Mouse (Mus musculus) intestine, embryonic 16.5 days (tissue): ENCODE measurements around the gene Dlec1. TPM values are rescaled to one million over a fixed set of nuclear protein-coding genes. Genes with fewer than 3 reads are reported as not detected.

Source experiments
- ATAC-seq: fragments of 200-750 bp; cut with Nextera tagmentation; 2 replicates; pipeline ENCODE4 v1.8.0; 2017; ENCODE audit warnings: moderate TSS enrichment, moderate library complexity
- H3K27ac ChIP-seq: fragments of 300-500 bp; sonication (generic); 2 replicates; pipeline ENCODE4 v1.5.1; 2014; ENCODE audit warnings: mild to moderate bottlenecking, low read length
- H3K27me3 ChIP-seq: fragments of 300-500 bp; sonication (generic); replicated peaks from 2 replicates; pipeline ENCODE4 v1.6.1; 2014; ENCODE audit warnings: low read length, control low read depth, mixed read lengths; ENCODE audit not compliant: control insufficient read depth, insufficient read depth
- H3K36me3 ChIP-seq: fragments of 300-500 bp; sonication (generic); 2 replicates; pipeline ENCODE4 v1.6.1; 2014; ENCODE audit warnings: low read length, control low read depth; ENCODE audit not compliant: control insufficient read depth, insufficient read depth
- H3K4me1 ChIP-seq: fragments of 300-500 bp; sonication (generic); 2 replicates; pipeline ENCODE4 v1.6.1; 2014; ENCODE audit warnings: low read length, control low read depth, mixed read lengths; ENCODE audit not compliant: control insufficient read depth, insufficient read depth
- H3K4me2 ChIP-seq: fragments of 300-500 bp; sonication (generic); 2 replicates; pipeline ENCODE4 v1.6.1; 2014; ENCODE audit warnings: low read depth, low read length, control low read depth
- H3K4me3 ChIP-seq: fragments of 300-500 bp; sonication (generic); 2 replicates; pipeline ENCODE4 v1.5.1; 2014; ENCODE audit warnings: mild to moderate bottlenecking, low read length
- H3K9ac ChIP-seq: fragments of 300-500 bp; sonication (generic); 2 replicates; pipeline ENCODE4 v1.6.1; 2014; ENCODE audit warnings: low read depth, low read length
- H3K9me3 ChIP-seq: fragments of 300-500 bp; sonication (generic); 2 replicates; pipeline ENCODE4 v1.6.1; 2016; ENCODE audit warnings: low read length, control low read depth; ENCODE audit not compliant: control insufficient read depth
- WGBS: fragments of 180-500 bp; shearing (Covaris S2); extraction: QIAGEN DNeasy Blood & Tissue Kit; methylation state at CpG from one replicate; pipeline ENCODE4 v1.1.7; 2014; 5-methylcytosine and 5-hydroxymethylcytosine counted together
- polyA plus RNA-seq: library from polyadenylated mRNA; unstranded; fragments of >200 nt; fragmentation: Nextera tagmentation; extraction: Ambion mirVana; gene quantifications from 2 replicates; pipeline ENCODE4 v1.2.1, GENCODE M21; 2015

Gene Dlec1
- polyA plus RNA-seq, 1 experiment from 2014 or later: 0.31 TPM

DNA sequence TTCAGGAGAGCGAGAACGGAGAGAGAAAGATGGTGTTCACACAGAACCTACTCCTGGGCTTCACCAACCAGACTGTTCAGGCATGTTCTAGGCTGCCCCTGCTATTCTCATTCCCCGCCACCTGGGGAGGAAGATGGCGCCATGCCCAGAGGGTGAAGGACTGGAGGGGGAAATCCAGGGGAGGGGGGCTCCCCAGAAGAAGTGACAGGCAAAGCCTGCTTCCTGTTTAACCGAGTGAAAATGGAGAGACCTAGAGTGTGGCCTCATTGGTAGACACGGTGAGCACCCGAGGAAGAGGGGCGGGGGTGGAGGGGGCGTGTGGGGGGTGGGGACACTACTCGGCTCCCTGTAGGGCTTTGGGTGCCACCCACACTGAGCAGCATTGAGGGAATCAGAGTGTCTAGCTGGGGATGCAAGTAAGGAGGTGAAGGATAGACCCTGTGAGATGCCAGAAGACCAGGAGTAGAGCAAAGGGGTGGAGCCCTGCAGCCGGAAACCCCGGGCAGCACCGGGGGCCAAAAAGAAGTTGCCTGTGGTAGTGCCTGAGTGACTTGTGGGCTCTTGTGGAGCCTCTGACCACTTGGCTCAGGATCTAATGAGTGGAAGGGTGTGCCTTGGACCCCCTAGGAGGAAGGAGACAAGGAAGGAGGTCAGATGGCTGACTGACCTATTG lies 44.0 kb downstream of the Dlec1 start:
- H3K9ac ChIP-seq: no peak overlapping the region
- H3K4me3 ChIP-seq: no peak overlapping the region
- no peaks in the 10 kb centered on the region for H3K27me3 ChIP-seq
- no peak overlapping the region for H3K4me2 ChIP-seq
- H3K4me1 ChIP-seq: no peaks in the 10 kb centered on the region
- ATAC-seq: no peak
- H3K36me3 ChIP-seq: no peaks in the 10 kb centered on the region
- WGBS: 71% methylated on average over 13 of the region's 13 CpGs
- H3K9me3 ChIP-seq: no peaks in the 10 kb centered on the region
- H3K27ac ChIP-seq: no peak overlapping the region

DNA sequence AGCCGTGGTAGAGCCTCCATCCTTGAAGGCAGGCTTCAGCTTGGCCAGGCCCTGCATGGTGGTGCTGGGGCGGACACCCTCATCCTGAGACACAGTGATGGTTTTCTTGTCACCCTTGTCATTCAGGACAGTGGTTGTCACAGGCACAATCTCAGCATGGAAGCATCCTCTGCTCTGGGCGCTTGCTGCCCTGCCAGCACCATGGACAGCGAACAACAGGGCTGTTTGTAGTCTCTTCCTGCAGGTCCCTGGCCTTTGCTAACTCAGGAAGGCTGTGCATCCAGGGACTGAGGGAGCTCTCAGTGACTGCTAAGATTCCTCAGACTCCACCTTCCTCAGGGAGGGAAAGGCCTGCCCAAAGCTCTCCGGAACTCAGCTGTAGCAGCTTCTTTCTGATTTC lies 47.3 kb downstream of the Dlec1 start:
- Histone ChIP-seq H3K9me3 (no peaks in the 10 kb centered on the region), H3K4me3 (no peak overlapping the region), H3K4me2 (no peak overlapping the region), H3K4me1 (no peaks in the 10 kb centered on the region), H3K36me3 (no peaks in the 10 kb centered on the region), H3K27ac (no peak overlapping the region), H3K27me3 (no peaks in the 10 kb centered on the region), H3K9ac (no peak overlapping the region)
- WGBS: 21% methylated on average over 5 of the region's 5 CpGs
- ATAC-seq: no peak

DNA sequence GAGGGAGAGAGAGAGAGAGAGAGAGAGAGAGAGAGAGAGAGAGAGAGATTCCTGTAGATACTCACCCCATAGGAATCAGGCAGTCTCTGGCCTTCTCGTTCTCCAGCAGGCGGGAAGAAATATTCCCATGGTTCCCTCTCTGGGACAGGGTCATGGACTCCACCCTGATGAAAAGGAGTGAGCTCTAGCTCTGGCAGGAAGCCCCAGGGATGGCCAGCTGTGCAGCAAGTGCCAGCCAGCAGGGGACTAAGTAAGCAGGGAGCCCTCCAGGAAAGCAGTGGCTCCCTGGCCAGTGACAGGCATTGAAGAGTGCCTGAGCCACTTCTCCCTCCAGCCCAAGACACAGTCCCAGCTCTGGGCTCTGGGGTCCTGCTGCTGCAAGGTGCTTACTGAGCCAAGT lies 49.5 kb downstream of the Dlec1 start:
- H3K9ac ChIP-seq: no peak overlapping the region
- H3K27ac ChIP-seq: no peak overlapping the region
- no peak overlapping the region for H3K4me3 ChIP-seq
- ATAC-seq: no peak
- H3K9me3 ChIP-seq: no peaks in the 10 kb centered on the region
- H3K36me3 ChIP-seq: no peaks in the 10 kb centered on the region
- WGBS: 55% methylated on average over 2 of the region's 2 CpGs
- 0 out of 2 replicates have a peak, but pooled peaks cover 2% of the 10 kb centered on the region for H3K27me3 ChIP-seq
- no peaks in the 10 kb centered on the region for H3K4me1 ChIP-seq
- no peak overlapping the region for H3K4me2 ChIP-seq

DNA sequence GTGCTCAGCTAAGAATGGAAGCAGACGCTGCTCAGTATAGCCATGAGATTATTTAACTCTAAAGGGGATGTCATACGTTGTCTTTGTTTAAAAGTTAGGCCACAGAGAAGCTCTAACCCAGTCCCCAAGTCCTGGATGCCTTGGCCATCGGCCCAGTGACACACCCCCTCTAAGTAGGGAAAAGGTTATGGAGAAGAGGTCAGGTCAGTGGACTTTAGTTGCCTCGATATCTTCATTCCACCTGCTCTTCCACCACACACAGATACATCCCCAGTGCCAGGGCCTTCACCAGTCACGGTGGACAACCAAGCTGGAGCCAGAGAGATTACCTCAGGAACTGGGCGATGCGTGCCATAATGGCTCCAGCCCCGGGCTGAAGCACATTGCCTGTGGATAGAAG lies 53.1 kb downstream of the Dlec1 start:
- H3K4me2 ChIP-seq: no peak overlapping the region
- no peak overlapping the region for H3K9ac ChIP-seq
- no peaks in the 10 kb centered on the region for H3K4me1 ChIP-seq
- H3K27me3 ChIP-seq: 0 out of 2 replicates have a peak, but pooled peaks cover 2% of the 10 kb centered on the region
- no peak overlapping the region for H3K27ac ChIP-seq
- ATAC-seq: no peak
- 79% methylated on average over 8 of the region's 8 CpGs for WGBS
- no peak overlapping the region for H3K4me3 ChIP-seq
- H3K9me3 ChIP-seq: no peaks in the 10 kb centered on the region
- no peaks in the 10 kb centered on the region for H3K36me3 ChIP-seq

DNA sequence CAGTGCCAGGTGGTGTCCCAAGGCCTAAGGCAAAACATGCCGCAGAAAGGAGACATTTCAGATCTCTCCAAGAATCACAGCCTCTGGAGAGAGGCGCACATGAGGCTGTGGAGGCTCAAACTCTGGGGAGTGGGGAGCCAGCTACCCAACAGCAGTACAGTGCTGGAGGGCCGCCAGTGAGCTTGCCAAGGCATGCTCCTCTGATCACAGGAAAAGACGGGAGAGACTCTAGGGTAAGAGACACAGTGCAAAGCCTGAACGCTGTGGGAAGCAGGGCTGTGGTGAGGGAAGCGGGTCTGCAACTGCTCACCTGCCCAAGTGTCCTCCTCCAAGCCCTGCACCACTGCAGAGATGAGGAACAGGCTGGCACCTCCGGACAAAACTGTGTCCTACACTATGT lies 53.5 kb downstream of the Dlec1 start:
- 58% methylated on average over 7 of the region's 7 CpGs for WGBS
- Histone ChIP-seq H3K9me3 (no peaks in the 10 kb centered on the region), H3K27me3 (0 out of 2 replicates have a peak, but pooled peaks cover 2% of the 10 kb centered on the region), H3K27ac (no peak overlapping the region), H3K9ac (no peak overlapping the region), H3K4me3 (no peak overlapping the region), H3K36me3 (no peaks in the 10 kb centered on the region), H3K4me2 (0 out of 2 replicates have a peak overlapping the region, but pooled peaks have one; percentile 12), H3K4me1 (no peaks in the 10 kb centered on the region)
- ATAC-seq: 0 out of 2 replicates have a peak, but pooled peaks have one; percentile 14

DNA sequence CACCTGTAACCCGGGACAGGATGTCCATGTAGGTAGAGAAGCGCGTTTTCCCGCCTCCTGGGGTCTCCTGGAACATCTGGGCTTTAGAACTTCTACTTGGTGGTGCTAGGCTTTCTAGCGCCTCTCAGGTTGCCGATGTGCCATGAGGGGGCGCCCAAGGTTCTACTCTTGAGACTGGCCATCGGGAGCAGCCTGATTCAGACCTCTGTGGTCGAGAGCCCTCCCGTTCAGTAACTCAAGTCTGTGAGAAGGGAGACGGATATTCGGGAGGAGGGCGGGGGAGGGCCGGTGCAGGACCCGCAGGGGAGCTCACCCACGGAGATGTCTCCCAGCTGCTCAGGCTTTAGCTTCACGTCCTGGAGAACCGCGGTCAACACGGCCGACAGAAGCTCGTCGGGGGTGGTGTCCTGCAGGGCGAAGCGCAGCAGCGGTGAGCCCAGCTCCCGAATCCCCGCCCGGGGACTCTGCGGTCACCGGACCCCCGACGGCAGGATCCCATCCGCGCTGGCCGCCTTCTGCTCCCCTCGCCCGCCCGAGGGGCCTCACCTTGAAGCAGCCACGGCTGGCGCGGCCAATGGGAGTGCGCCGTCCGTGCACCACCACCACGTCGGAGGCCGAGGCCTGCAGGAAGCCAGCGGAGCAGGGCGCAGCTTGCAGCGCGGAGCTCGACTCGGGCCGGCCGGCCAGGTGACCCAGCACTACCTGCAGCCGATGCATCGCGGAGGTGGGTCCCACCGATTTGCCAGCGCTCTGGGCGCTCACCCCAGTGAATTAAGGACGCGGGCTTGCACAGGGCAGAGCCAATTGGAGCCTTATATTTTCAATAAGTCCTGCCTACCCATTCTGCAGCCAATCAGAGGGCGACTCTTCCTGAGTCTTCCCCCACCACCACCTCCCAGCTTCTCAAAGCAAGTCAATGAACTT lies 54.3 kb downstream of the Dlec1 start, which contains the start of gene Acaa1b:
Gene Acaa1b (minus strand): TSS at position 816 of the 924 bp plus-strand sequence.
- Histone ChIP-seq H3K36me3 (no peaks in the 10 kb centered on the region), H3K27ac (no peak within 1 kb of the TSS), H3K4me1 (no peaks in the 10 kb centered on the region), H3K27me3 (0 out of 2 replicates have a peak, but pooled peaks cover 2% of the 10 kb centered on the region), H3K9ac (peak within 1 kb of the TSS; percentile 63), H3K4me3 (peak within 1 kb of the TSS; percentile 59), H3K9me3 (no peaks in the 10 kb centered on the region), H3K4me2 (peak within 1 kb of the TSS; percentile 81)
- WGBS: under 1% methylated on average over 65 of the region's 65 CpGs
- peak; percentile 91 for ATAC-seq

DNA sequence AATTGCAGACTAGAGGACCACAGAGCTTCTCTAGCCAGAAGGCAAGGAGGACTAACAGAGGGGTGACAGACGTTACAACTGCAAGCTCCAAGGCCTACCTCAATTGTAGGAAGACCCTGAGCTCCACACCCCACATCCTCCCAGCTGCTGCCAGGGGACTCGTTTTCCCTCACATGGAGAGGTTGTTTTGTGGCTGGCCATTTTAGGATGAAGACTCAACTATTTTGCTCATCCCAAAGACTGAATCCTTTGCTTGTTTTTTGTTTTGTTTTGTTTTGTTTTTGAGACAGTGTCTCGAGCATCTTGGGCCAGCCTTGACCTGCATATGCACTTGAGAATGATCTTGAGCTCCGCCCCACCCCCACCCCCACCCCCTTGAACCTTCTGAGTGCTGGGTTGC lies 56.6 kb downstream of the Dlec1 start, which contains the start of gene Gm47289:
Gene Gm47289 (plus strand): TSS at position 301 of the 400 bp plus-strand sequence.
- Histone ChIP-seq H3K4me1 (no peaks in the 10 kb centered on the region), H3K4me3 (no peak within 1 kb of the TSS), H3K27ac (no peak within 1 kb of the TSS), H3K4me2 (no peak within 1 kb of the TSS), H3K9me3 (no peaks in the 10 kb centered on the region), H3K9ac (no peak within 1 kb of the TSS), H3K36me3 (no peaks in the 10 kb centered on the region), H3K27me3 (0 out of 2 replicates have a peak, but pooled peaks cover 2% of the 10 kb centered on the region)
- no peak for ATAC-seq
- 56% methylated on average over 4 of the region's 4 CpGs for WGBS

DNA sequence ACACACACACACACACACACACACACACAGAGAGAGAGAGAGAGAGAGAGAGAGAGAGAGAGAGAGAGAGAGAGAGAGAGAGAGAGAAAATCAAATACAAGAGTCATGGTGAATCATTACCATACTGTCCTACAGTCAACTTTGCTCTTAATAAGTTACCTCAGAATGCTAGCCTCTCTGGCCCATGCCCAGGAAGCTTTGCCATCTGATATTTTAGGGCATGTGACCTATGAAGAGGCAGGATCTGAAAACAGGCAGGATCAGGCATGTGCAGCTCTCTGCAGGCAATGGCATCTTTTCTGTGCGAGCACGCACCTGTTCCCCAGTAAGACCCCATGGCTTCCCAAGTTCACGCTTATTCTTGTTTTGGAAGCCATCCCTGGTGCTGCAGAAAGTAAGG lies 58.4 kb downstream of the Dlec1 start:
- WGBS: 88% methylated on average over 3 of the region's 3 CpGs
- H3K4me3 ChIP-seq: no peak overlapping the region
- no peaks in the 10 kb centered on the region for H3K36me3 ChIP-seq
- 0 out of 2 replicates have a peak, but pooled peaks cover 2% of the 10 kb centered on the region for H3K27me3 ChIP-seq
- H3K27ac ChIP-seq: no peak overlapping the region
- H3K4me1 ChIP-seq: no peaks in the 10 kb centered on the region
- no peak for ATAC-seq
- H3K9ac ChIP-seq: no peak overlapping the region
- no peak overlapping the region for H3K4me2 ChIP-seq
- H3K9me3 ChIP-seq: no peaks in the 10 kb centered on the region

DNA sequence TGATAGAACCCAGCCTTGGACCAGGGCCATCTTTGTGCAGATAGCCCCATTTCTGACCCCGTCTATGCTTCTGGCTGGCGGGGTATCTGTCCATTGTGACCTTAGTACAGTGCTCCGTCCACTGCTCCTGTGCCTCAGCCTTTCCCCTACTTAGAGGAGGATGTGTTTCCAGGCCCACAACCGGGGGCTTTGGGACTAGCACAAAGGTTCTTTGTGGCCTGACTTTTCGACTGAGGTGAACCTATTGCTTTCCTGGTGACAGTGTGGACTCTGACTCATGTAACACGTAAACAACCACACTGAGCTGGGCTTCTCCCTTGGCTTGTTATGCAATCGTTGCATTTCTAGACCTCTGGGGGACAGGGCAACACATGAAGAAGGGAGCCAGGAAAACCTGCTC lies 62.5 kb downstream of the Dlec1 start:
- Histone ChIP-seq H3K27me3 (no peaks in the 10 kb centered on the region), H3K9me3 (no peaks in the 10 kb centered on the region), H3K4me1 (no peaks in the 10 kb centered on the region), H3K36me3 (no peaks in the 10 kb centered on the region), H3K4me2 (no peak overlapping the region), H3K9ac (no peak overlapping the region), H3K4me3 (no peak overlapping the region), H3K27ac (no peak overlapping the region)
- 86% methylated on average over 7 of the region's 7 CpGs for WGBS
- peak; percentile 52 for ATAC-seq
